Mouse (Mus musculus): ENCODE measurements around the gene Zfp534. TPM values are rescaled to one million over a fixed set of nuclear protein-coding genes. Genes with fewer than 3 reads are reported as not detected.

The Zfp534 gene
- polyA plus RNA-seq, 1 experiment from 2014 or later, result not detected

Other genes starting within 250 kb of the Zfp534 start
- gene Zfp982, start 210.1 kb downstream of the Zfp534 start, polyA plus RNA-seq (2015; fragmentation: Nextera tagmentation; extraction: Ambion mirVana), result 3.9 and 4.8 TPM in 2 replicates
- gene Gm16503, start 162.3 kb downstream of the Zfp534 start, polyA plus RNA-seq (2015; fragmentation: Nextera tagmentation; extraction: Ambion mirVana), result 0.20 and 0.25 TPM in 2 replicates
- gene Zfp985, start 149.3 kb downstream of the Zfp534 start, polyA plus RNA-seq (2015; fragmentation: Nextera tagmentation; extraction: Ambion mirVana), result 0.19 and 0.32 TPM in 2 replicates
- 2.0 and 2.6 TPM in 2 replicates for gene Zfp979, start 60.0 kb downstream of the Zfp534 start, polyA plus RNA-seq (2015; fragmentation: Nextera tagmentation; extraction: Ambion mirVana)
- gene Zfp984, start 107.2 kb upstream of the Zfp534 start, polyA plus RNA-seq (2015; fragmentation: Nextera tagmentation; extraction: Ambion mirVana), result 8.7 and 9.3 TPM in 2 replicates
- gene Zfp933, start 145.8 kb upstream of the Zfp534 start, polyA plus RNA-seq (2015; fragmentation: Nextera tagmentation; extraction: Ambion mirVana), result 4.4 and 6.2 TPM in 2 replicates
- 35.3 and 37.4 TPM in 2 replicates for gene Miip, start 166.3 kb upstream of the Zfp534 start, polyA plus RNA-seq (2015; fragmentation: Nextera tagmentation; extraction: Ambion mirVana)
- gene Fv1, start 166.4 kb upstream of the Zfp534 start, polyA plus RNA-seq (2015; fragmentation: Nextera tagmentation; extraction: Ambion mirVana), result 10.4 and 11.1 TPM in 2 replicates
- 43.0 and 47.4 TPM in 2 replicates for gene Mfn2, start 202.2 kb upstream of the Zfp534 start, polyA plus RNA-seq (2015; fragmentation: Nextera tagmentation; extraction: Ambion mirVana)
- gene Plod1, start 234.2 kb upstream of the Zfp534 start, polyA plus RNA-seq (2015; fragmentation: Nextera tagmentation; extraction: Ambion mirVana), result 56.2 and 56.4 TPM in 2 replicates
- gene 2510039O18Rik, start 238.3 kb upstream of the Zfp534 start, polyA plus RNA-seq (2015; fragmentation: Nextera tagmentation; extraction: Ambion mirVana), result 5.8 and 7.5 TPM in 2 replicates